Mouse (Mus musculus) thymus, adult 2 months (tissue): ENCODE data around the gene Gpsm3. TPM values are rescaled to one million over a fixed set of nuclear protein-coding genes. Genes with fewer than 3 reads are reported as not detected.

Experiments
- DNase-seq: peaks from one replicate; pipeline ENCODE4 v3.0.0; 2021
- H3K27ac ChIP-seq: fragments of 200-500 bp; 2 replicates; pipeline ENCODE4 v1.5.1; 2012; ENCODE audit warnings: low read length, control low read depth; ENCODE audit not compliant: control insufficient read depth, insufficient read depth
- H3K27me3 ChIP-seq: fragments of 200-500 bp; 2 replicates; pipeline ENCODE4 v1.6.1; 2012; ENCODE audit warnings: mild to moderate bottlenecking, low read length, moderate library complexity, mixed read lengths; ENCODE audit not compliant: control insufficient read depth, insufficient read depth
- H3K36me3 ChIP-seq: fragments of 200-500 bp; 2 replicates; pipeline ENCODE4 v1.6.1; 2012; ENCODE audit warnings: mild to moderate bottlenecking, low read length, moderate library complexity; ENCODE audit not compliant: control insufficient read depth, insufficient read depth
- H3K4me1 ChIP-seq: fragments of 200-500 bp; replicated peaks from 2 replicates; pipeline ENCODE4 v1.6.1; 2012; ENCODE audit warnings: low read length; ENCODE audit not compliant: control insufficient read depth, insufficient read depth
- H3K4me3 ChIP-seq: fragments of 200-500 bp; 2 replicates; pipeline ENCODE4 v1.5.1; 2012; ENCODE audit warnings: mild to moderate bottlenecking, low read length, control low read depth, moderate library complexity; ENCODE audit not compliant: control insufficient read depth, insufficient read depth
- CTCF ChIP-seq: fragments of 200-500 bp; IDR thresholded peaks from 2 replicates; pipeline ENCODE4 v1.5.1; 2012; ENCODE audit warnings: mild to moderate bottlenecking, control low read depth, low read length, moderate library complexity, borderline replicate concordance; ENCODE audit not compliant: control insufficient read depth, poor library complexity, insufficient read depth; ENCODE audit errors: extremely low read depth
- POLR2A ChIP-seq: fragments of 200-500 bp; IDR thresholded peaks from 2 replicates; pipeline ENCODE4 v1.6.1; 2012; ENCODE audit warnings: mild to moderate bottlenecking, low read length, control low read depth, moderate library complexity; ENCODE audit not compliant: control insufficient read depth, poor library complexity, insufficient read depth; ENCODE audit errors: extremely low read depth
- WGBS: fragments of 180-500 bp; shearing (Covaris S2); methylation state at CpG from one replicate; pipeline ENCODE4 v1.1.7; 2018; 5-methylcytosine and 5-hydroxymethylcytosine counted together
- polyA plus RNA-seq: library from polyadenylated mRNA; depleted of rRNA; stranded (reverse); fragments of >200 nt; gene quantifications from 2 replicates; pipeline ENCODE4 v1.2.3, GENCODE M21; 2012; rRNA removed

Gpsm3 gene
- polyA plus RNA-seq, 1 experiment: 208 TPM

DNA sequence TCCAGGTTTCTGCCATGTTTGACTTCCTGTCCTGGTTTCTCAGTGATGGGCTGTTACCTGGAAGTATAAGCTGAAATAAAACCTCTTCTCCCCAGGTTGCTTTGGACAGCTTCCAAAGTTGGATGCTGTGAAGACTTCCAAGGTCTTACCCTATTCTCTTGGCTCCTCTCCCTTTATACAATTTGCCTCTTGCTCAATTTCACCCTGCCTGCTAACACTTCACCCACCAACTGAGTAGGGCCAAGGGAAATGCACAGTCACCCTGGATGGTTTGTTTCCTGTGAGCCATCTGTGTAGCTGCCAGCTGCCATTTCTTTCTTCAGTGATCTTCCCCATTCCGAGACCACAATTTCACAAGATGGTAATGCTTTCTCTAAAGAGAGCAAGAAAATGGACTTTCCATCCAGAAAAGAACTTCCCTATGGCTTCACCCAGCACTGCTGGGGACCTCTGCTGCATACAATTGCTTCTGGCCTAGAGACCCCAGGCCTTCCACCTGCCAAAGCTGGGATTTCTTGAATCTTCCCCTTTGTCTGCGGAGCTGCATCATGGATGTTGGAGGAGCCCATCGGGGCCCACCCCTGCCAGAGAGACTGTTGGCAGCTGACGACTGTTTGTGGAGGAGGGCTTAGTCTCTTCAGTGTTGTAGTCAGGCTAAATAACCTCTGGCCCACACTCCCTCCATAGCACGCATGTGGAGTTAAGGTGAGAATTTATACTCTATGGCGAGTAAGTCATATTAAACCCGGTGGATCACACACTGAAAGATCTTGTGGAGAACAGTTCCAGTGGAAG is 50.1 kb downstream of the Gpsm3 start:
- Histone ChIP-seq H3K27me3 (no peaks in the 10 kb centered on the region), H3K36me3 (no peaks in the 10 kb centered on the region), H3K4me3 (no peak overlapping the region), H3K4me1 (peaks cover 6% of the 10 kb centered on the region; the same call in 1 of the 2 replicates), H3K27ac (peak overlapping the region; percentile 55; the same call in 1 of the 2 replicates)
- 79% methylated on average over 7 of the region's 7 CpGs for WGBS
- TF ChIP-seq CTCF (no peak), POLR2A (no peak)
- DNase-seq: no peak

DNA sequence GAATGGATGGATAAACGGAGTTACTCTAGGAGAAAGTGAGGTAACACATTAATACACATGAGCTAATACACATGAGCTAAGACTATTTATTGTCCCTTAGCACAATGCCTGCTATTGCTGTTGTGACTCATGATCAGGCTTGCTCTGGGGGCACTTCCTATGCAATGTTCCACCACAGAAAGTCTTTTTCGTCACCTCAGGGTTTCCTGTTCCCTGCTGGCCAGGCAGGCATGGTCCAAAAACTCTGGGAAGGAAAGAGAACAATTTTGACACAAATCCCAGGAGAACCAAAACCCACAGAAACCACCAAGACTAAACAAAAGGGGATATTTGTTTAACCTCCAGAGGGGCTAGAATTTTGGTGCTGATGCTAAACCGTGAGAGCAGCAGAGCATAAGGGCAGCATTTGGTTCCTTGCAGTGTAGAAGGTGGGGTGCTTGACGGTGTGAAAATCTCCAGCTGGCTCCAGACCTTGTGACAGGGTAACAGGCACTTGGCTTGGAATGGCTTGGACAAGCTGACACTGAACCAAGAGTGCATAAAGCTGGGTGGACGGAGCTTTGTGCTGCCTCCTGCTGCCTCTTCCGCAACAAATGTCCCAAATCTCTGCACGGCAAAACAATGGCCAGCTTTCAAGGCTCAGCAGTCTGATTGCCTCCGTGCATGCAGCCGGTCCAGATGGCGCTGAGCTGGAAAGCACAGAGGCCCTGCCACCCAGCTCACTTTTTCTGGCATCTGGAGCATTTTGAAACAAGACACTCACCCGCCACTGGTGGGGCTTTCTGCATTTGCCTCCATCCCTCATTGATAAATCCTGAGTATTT is 51.4 kb downstream of the Gpsm3 start:
- H3K36me3 ChIP-seq: no peaks in the 10 kb centered on the region
- H3K4me1 ChIP-seq: peaks cover 12% of the 10 kb centered on the region
- H3K27ac ChIP-seq: no peak overlapping the region
- no peak overlapping the region for H3K4me3 ChIP-seq
- no peak for DNase-seq
- TF ChIP-seq POLR2A (no peak), CTCF (no peak)
- WGBS: 79% methylated on average over 11 of the region's 11 CpGs
- no peaks in the 10 kb centered on the region for H3K27me3 ChIP-seq

Other genes starting within 250 kb of the Gpsm3 start
- 1.3 and 1.4 TPM in 2 replicates for gene Btnl2, start 235.0 kb upstream of the Gpsm3 start, polyA plus RNA-seq
- gene Btnl1, start 212.7 kb upstream of the Gpsm3 start, polyA plus RNA-seq: 0.54 and 0.83 TPM in 2 replicates
- gene BC051142, start 191.0 kb upstream of the Gpsm3 start, polyA plus RNA-seq: 1.2 and 1.4 TPM in 2 replicates
- gene Btnl4, start 112.5 kb upstream of the Gpsm3 start, polyA plus RNA-seq: 0.63 and 1.2 TPM in 2 replicates
- 0.53 and 0.68 TPM in 2 replicates for gene Btnl6, start 72.5 kb upstream of the Gpsm3 start, polyA plus RNA-seq
- gene Notch4, start 25.5 kb upstream of the Gpsm3 start, polyA plus RNA-seq: 6.1 and 8.6 TPM in 2 replicates
- gene Pbx2, start 1.5 kb downstream of the Gpsm3 start, polyA plus RNA-seq: 144 and 146 TPM in 2 replicates
- 13.4 and 18.8 TPM in 2 replicates for gene Ager, start 8.1 kb downstream of the Gpsm3 start, polyA plus RNA-seq
- 140 and 175 TPM in 2 replicates for gene Rnf5, start 13.9 kb downstream of the Gpsm3 start, polyA plus RNA-seq
- 316 and 350 TPM in 2 replicates for gene Agpat1, start 14.5 kb downstream of the Gpsm3 start, polyA plus RNA-seq
- 13.0 and 16.0 TPM in 2 replicates for gene Egfl8, start 26.2 kb downstream of the Gpsm3 start, polyA plus RNA-seq
- gene Ppt2, start 38.7 kb downstream of the Gpsm3 start, polyA plus RNA-seq: 116 and 120 TPM in 2 replicates
- gene Prrt1, start 39.7 kb downstream of the Gpsm3 start, polyA plus RNA-seq: 361 and 385 TPM in 2 replicates
- gene Fkbpl, start 55.0 kb downstream of the Gpsm3 start, polyA plus RNA-seq: 3.4 and 5.8 TPM in 2 replicates
- gene Atf6b, start 57.3 kb downstream of the Gpsm3 start, polyA plus RNA-seq: 160 and 169 TPM in 2 replicates
- gene Tnxb, start 80.7 kb downstream of the Gpsm3 start, polyA plus RNA-seq: 4.5 and 5.7 TPM in 2 replicates
- gene C4b, start 154.1 kb downstream of the Gpsm3 start, polyA plus RNA-seq: 11.8 and 15.2 TPM in 2 replicates
- gene Cyp21a1, start 214.8 kb downstream of the Gpsm3 start, polyA plus RNA-seq: 0.09 and 0.16 TPM in 2 replicates
- gene Stk19, start 247.1 kb downstream of the Gpsm3 start, polyA plus RNA-seq: 62.2 and 80.8 TPM in 2 replicates
- gene Dxo, start 247.2 kb downstream of the Gpsm3 start, polyA plus RNA-seq: 95.7 and 115 TPM in 2 replicates